Mouse (Mus musculus) stomach, postnatal 0 days (tissue): ENCODE results near the gene Ccpg1os.

Experiments used
- CTCF ChIP-seq: IDR thresholded peaks from 2 replicates; pipeline ENCODE4 v1.5.1; 2016; ENCODE audit warnings: antibody characterized with exemption, low read depth, mild to moderate bottlenecking, moderate library complexity
- EP300 ChIP-seq: optimal IDR thresholded peaks from 2 replicates; pipeline ENCODE3; 2016; ENCODE audit warnings: antibody characterized with exemption

- TF ChIP-seq CTCF (no peak), EP300 (no peak)
Observed at GRCm38 (mm10) chr9:72987703-72988102, 2.5 kb upstream of the Ccpg1os start.
